Mouse (Mus musculus) E14TG2a.4 (cell line): ENCODE measurements around the gene Gm9736.
"Not testable (repeated sequence)": the region's sequence is repeated elsewhere in the genome, so short reads cannot be mapped to it uniquely, and the experiment has no call there.

Experiments used
- CTCF ChIP-seq: conservative IDR thresholded peaks from 2 replicates; pipeline ENCODE4 v1.5.1; 2014; ENCODE audit warnings: low read length
- POU5F1 ChIP-seq: IDR thresholded peaks from 2 replicates; pipeline ENCODE4 v1.6.1; 2014; ENCODE audit warnings: low read length, borderline replicate concordance

DNA sequence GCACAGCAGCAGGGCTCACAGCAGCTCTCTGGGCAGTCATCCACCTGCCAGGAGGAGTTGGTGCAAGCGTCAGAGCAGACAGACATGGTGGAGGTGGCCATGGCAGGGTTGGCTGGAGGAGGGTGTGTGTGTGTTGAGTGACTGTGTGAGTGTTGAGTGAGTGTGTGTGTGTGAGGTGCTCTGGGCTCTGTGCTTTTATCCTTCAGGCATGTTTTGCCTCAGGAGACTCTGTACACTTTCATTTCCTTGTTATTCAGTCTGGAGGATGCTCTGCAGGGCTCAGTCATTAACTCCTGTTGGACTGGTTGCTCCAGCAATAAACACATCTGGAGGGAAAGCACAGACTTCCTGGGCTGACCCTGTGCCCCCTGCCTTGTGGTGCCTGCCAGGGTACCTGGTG, at the start of gene Gm9736:
- not testable (repeated sequence) for TF ChIP-seq CTCF, POU5F1
